Mouse (Mus musculus): ENCODE data around the gene Tpst1. TPM values are rescaled to one million over a fixed set of nuclear protein-coding genes. Genes with fewer than 3 reads are reported as not detected.

The Tpst1 gene
- total RNA-seq (2014; fragmentation: Nextera tagmentation) = not detected in 2 replicates
- 0.22 and 0.58 TPM in 2 replicates for total RNA-seq (2017)
- not detected in 2 replicates for polyA plus RNA-seq (2012)

DNA sequence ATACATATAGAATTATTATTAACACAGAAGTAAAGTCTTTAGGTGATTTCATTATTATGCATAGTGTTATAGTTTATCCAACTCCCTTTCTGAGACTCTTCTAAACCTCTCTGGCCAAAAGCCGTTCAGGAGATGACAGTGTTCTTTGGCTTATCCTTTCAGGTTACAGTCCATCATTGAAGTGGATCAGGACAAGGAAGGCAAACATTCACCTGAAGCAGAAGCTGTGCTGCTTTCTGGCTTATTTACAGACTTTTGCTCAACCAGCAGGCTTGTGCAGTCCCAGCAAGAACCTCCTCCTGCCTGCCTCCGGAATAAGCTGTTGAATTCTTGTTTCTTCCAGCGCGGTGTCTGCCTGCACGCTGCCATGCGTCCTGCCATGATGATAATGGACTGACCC, at the start of gene Tpst1:
Tpst1 (plus strand) TSS at position 301 of the 400 bp plus-strand sequence.
- no peak for ATAC-seq (ENCODE audit: extremely low read depth, insufficient number of reproducible peaks, low FRiP score, poor library complexity, severe bottlenecking)
- DNase-seq (ENCODE audit: low spot score) = no peak
- Histone ChIP-seq H3K9me3 (replicated peaks) (no peaks in the 10 kb centered on the region), H3K4me1 (ENCODE audit: insufficient read depth, low read depth, low read length) (no peaks in the 10 kb centered on the region), H3K27me3 (ENCODE audit: insufficient read depth, low read length) (peaks cover 20% of the 10 kb centered on the region), H3K4me3 (ENCODE audit: low read depth, low read length) (no peak within 1 kb of the TSS), H3K36me3 (replicated peaks) (no peaks in the 10 kb centered on the region)
- TF ChIP-seq CTCF (IDR thresholded peaks at IDR 0.05; ENCODE audit: low read depth, low read length) (no peak), GATA1 (IDR thresholded peaks at IDR 0.05; ENCODE audit: borderline replicate concordance, low read length) (no peak), GATA2 (IDR thresholded peaks at IDR 0.05; ENCODE audit: borderline replicate concordance, low read depth, low read length) (no peak), TAL1 (conservative IDR thresholded peaks at IDR 0.05; ENCODE audit: low read depth, low read length) (no peak), POLR2AphosphoS5 (IDR thresholded peaks at IDR 0.05; ENCODE audit: insufficient replicate concordance, low read depth, low read length) (no peak)

DNA sequence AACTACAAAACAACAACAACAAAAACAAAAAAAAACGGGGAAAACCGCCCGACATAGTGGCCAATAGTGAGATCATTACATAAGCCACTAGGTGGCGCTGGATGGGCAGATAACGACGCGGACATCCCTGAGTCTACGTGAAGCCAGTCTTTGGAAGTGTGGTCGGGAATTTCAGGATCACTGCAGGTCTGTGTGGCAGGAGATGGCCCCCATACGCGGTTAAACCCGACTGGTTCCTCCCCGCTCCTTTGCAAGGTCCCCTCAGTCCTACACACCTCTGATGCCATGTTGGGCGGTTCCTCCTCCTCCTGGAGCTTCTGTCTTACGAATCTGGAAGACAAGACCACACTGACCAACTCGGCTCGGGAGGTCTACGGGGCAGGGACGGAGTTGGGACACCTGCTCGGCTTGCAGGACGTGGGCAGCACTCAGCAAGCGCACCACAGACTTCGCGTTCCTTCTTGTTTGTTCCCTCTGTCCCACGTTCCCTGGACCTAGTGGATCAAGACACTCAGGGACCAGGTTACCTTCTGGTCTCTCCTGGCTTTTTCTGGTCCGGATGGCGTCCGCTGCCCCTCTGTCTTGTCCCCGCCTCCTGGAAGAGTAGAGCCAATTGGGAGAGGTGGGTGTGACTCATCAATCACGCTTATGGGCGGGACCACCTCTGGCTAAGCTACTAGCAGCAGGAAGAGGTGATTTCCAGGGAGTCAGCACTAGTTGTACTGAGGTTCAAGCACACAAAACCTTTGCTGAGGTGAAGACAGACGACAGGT, 49.2 kb upstream of the Tpst1 start:
- Histone ChIP-seq H3K4me1 (ENCODE audit: insufficient read depth, low read depth, low read length) (peaks cover 41% of the 10 kb centered on the region), H3K9me3 (replicated peaks) (no peaks in the 10 kb centered on the region), H3K27me3 (ENCODE audit: insufficient read depth, low read length) (no peaks in the 10 kb centered on the region), H3K4me3 (ENCODE audit: low read depth, low read length) (peak overlapping the region; percentile 84), H3K36me3 (replicated peaks) (peaks cover 30% of the 10 kb centered on the region)
- peak; percentile 96 for DNase-seq (ENCODE audit: low spot score)
- ATAC-seq (ENCODE audit: extremely low read depth, insufficient number of reproducible peaks, low FRiP score, poor library complexity, severe bottlenecking) = peak; percentile 97
- peak; percentile 73 for TF ChIP-seq CTCF (IDR thresholded peaks at IDR 0.05; ENCODE audit: low read depth, low read length)
- no peak for TF ChIP-seq GATA1 (IDR thresholded peaks at IDR 0.05; ENCODE audit: borderline replicate concordance, low read length)

DNA sequence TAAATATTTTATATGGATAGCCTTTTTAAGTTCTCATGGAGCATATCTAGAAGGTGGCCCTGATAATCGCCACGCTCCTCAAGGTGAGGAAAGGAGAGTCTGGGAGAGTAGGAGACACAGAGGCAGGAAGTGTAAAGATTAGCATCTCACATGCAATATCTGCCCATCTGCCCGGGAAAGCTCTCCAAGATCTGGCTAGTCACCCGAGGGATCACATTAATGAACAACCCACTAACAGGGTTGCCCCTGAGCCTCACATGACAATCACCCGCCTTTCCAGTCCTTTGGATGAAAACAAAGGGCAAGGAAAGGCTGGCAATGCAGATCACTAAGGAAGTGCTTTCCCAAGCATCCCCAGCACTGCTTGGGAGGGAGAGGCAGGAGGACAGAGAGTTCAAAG, 46.0 kb upstream of the Tpst1 start:
- H3K4me3 ChIP-seq (ENCODE audit: low read depth, low read length) = no peak overlapping the region
- ATAC-seq (ENCODE audit: extremely low read depth, insufficient number of reproducible peaks, low FRiP score, poor library complexity, severe bottlenecking) = no peak
- H3K36me3 ChIP-seq (replicated peaks) = peaks cover 25% of the 10 kb centered on the region
- no peak for TF ChIP-seq CTCF (IDR thresholded peaks at IDR 0.05; ENCODE audit: low read depth, low read length)
- TF ChIP-seq GATA2 (IDR thresholded peaks at IDR 0.05; ENCODE audit: borderline replicate concordance, low read depth, low read length) = no peak
- no peak for TF ChIP-seq TAL1 (conservative IDR thresholded peaks at IDR 0.05; ENCODE audit: low read depth, low read length)
- TF ChIP-seq POLR2AphosphoS5 (IDR thresholded peaks at IDR 0.05; ENCODE audit: insufficient replicate concordance, low read depth, low read length) = no peak
- TF ChIP-seq GATA1 (IDR thresholded peaks at IDR 0.05; ENCODE audit: borderline replicate concordance, low read length) = no peak
- no peak for DNase-seq (ENCODE audit: low spot score)
- H3K4me1 ChIP-seq (ENCODE audit: insufficient read depth, low read depth, low read length) = peaks cover 53% of the 10 kb centered on the region
- no peaks in the 10 kb centered on the region for H3K9me3 ChIP-seq (replicated peaks)
- H3K27me3 ChIP-seq (ENCODE audit: insufficient read depth, low read length) = no peaks in the 10 kb centered on the region

DNA sequence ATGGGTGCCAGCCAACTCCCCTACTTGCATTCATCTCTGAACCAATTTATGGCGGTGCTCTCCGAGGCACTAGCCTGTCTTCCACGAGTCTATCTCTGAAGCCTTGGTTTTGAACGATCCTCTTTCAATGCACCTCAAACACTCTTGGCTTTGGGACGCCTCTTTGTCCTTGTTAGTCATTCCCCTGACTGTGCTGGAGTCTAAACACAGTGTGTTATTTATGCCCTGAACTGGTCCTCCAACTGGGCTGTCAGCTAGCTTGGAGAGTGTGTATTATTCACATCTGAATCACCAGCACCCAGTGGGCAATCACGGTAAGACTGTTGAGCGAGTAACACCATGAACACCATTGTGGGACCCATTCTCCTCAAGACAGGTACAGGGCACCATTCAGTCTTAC, 45.4 kb upstream of the Tpst1 start:
- TF ChIP-seq GATA1 (IDR thresholded peaks at IDR 0.05; ENCODE audit: borderline replicate concordance, low read length) = no peak
- TF ChIP-seq TAL1 (conservative IDR thresholded peaks at IDR 0.05; ENCODE audit: low read depth, low read length) = no peak
- TF ChIP-seq POLR2AphosphoS5 (IDR thresholded peaks at IDR 0.05; ENCODE audit: insufficient replicate concordance, low read depth, low read length) = no peak
- no peak for TF ChIP-seq CTCF (IDR thresholded peaks at IDR 0.05; ENCODE audit: low read depth, low read length)
- no peak for TF ChIP-seq GATA2 (IDR thresholded peaks at IDR 0.05; ENCODE audit: borderline replicate concordance, low read depth, low read length)
- H3K4me1 ChIP-seq (ENCODE audit: insufficient read depth, low read depth, low read length) = peaks cover 57% of the 10 kb centered on the region
- no peak for DNase-seq (ENCODE audit: low spot score)
- H3K36me3 ChIP-seq (replicated peaks) = peaks cover 27% of the 10 kb centered on the region
- ATAC-seq (ENCODE audit: extremely low read depth, insufficient number of reproducible peaks, low FRiP score, poor library complexity, severe bottlenecking) = no peak
- no peaks in the 10 kb centered on the region for H3K27me3 ChIP-seq (ENCODE audit: insufficient read depth, low read length)
- no peaks in the 10 kb centered on the region for H3K9me3 ChIP-seq (replicated peaks)
- H3K4me3 ChIP-seq (ENCODE audit: low read depth, low read length) = no peak overlapping the region

DNA sequence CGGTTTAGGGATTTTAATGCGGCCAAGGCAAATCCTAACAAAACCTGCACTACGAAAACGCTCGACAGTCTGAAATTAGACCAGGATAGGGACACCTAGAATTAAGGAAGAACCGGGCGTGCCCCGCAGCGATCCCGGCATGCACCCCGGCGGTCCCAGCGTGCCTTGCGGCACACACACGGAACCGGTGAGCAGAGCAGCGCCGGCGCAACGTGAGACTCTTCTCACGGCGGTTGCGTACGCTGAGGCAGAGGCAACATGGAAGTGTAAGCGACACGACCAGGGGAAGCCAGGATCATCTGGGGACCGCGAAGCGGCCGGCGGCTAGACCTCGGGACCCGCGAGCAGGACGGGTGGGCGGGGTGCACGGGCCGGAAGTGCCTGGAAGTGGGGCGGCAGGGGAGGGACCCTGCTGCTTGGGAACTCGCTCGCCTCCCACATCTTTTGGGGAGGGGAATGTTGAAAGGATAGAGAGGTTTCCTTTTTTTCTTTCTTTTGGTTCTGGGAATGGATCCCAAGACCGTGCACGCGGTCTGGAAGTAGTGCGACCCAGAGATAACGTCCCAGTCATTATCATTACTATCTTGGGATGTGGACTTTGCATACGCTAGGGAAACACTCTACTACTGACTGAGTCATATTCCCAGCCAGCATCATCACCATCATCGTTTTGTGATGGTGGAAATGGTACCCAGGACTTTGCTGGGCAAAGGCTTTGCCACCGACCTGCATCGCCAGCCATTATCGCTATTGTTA, 43.8 kb upstream of the Tpst1 start, which contains the start of the genes Asl and Crcp:
Asl (minus strand) TSS at position 106 of the 756 bp plus-strand sequence.
Crcp (plus strand) TSS at position 149 of the 756 bp plus-strand sequence.
- peaks cover 49% of the 10 kb centered on the region for H3K4me1 ChIP-seq (ENCODE audit: insufficient read depth, low read depth, low read length)
- DNase-seq (ENCODE audit: low spot score) = peak; percentile 76

More for the DNA sequence above, 43.8 kb upstream of the Tpst1 start, which contains the start of the genes Asl and Crcp:
- H3K4me3 ChIP-seq (ENCODE audit: low read depth, low read length) = peak within 1 kb of the TSS; percentile 82
- peak; percentile 47 for ATAC-seq (ENCODE audit: extremely low read depth, insufficient number of reproducible peaks, low FRiP score, poor library complexity, severe bottlenecking)
- TF ChIP-seq CTCF (IDR thresholded peaks at IDR 0.05; ENCODE audit: low read depth, low read length) (no peak), GATA1 (IDR thresholded peaks at IDR 0.05; ENCODE audit: borderline replicate concordance, low read length) (no peak), TAL1 (conservative IDR thresholded peaks at IDR 0.05; ENCODE audit: low read depth, low read length) (no peak), GATA2 (IDR thresholded peaks at IDR 0.05; ENCODE audit: borderline replicate concordance, low read depth, low read length) (no peak), POLR2AphosphoS5 (IDR thresholded peaks at IDR 0.05; ENCODE audit: insufficient replicate concordance, low read depth, low read length) (no peak)
- H3K36me3 ChIP-seq (replicated peaks) = peaks cover 37% of the 10 kb centered on the region
- H3K9me3 ChIP-seq (replicated peaks) = no peaks in the 10 kb centered on the region
- no peaks in the 10 kb centered on the region for H3K27me3 ChIP-seq (ENCODE audit: insufficient read depth, low read length)

Data from G1E (cell line).